Mouse (Mus musculus) liver, embryonic 12.5 days (tissue): ENCODE data around the gene Kif16b. TPM values are rescaled to one million over a fixed set of nuclear protein-coding genes. Genes with fewer than 3 reads are reported as not detected.

Experiments
- ATAC-seq: fragments of 200-750 bp; cut with Nextera tagmentation; 2 replicates; pipeline ENCODE4 v1.8.0; 2017; ENCODE audit warnings: moderate number of reproducible peaks, mild to moderate bottlenecking, moderate library complexity
- H3K27ac ChIP-seq: fragments of 300-500 bp; sonication (generic); 2 replicates; pipeline ENCODE4 v1.5.1; 2016; ENCODE audit warnings: mild to moderate bottlenecking
- H3K27me3 ChIP-seq: fragments of 300-500 bp; sonication (generic); replicated peaks from 2 replicates; pipeline ENCODE4 v1.6.1; 2016; ENCODE audit warnings: mild to moderate bottlenecking, moderate library complexity
- H3K36me3 ChIP-seq: fragments of 300-500 bp; sonication (generic); 2 replicates; pipeline ENCODE4 v1.6.1; 2016; ENCODE audit warnings: mild to moderate bottlenecking, moderate library complexity
- H3K4me1 ChIP-seq: fragments of 300-500 bp; sonication (generic); 2 replicates; pipeline ENCODE4 v1.6.1; 2016
- H3K4me2 ChIP-seq: fragments of 300-500 bp; sonication (generic); 2 replicates; pipeline ENCODE4 v1.6.1; 2016; ENCODE audit warnings: mild to moderate bottlenecking, moderate library complexity
- H3K4me3 ChIP-seq: fragments of 300-500 bp; sonication (generic); 2 replicates; pipeline ENCODE4 v1.5.1; 2016; ENCODE audit warnings: mild to moderate bottlenecking, moderate library complexity
- H3K9ac ChIP-seq: fragments of 300-500 bp; sonication (generic); 2 replicates; pipeline ENCODE4 v1.6.1; 2016; ENCODE audit warnings: mild to moderate bottlenecking, moderate library complexity
- H3K9me3 ChIP-seq: fragments of 300-500 bp; sonication (generic); replicated peaks from 2 replicates; pipeline ENCODE4 v1.6.1; 2016; ENCODE audit warnings: mild to moderate bottlenecking, moderate library complexity
- WGBS: fragments of 180-500 bp; shearing (Covaris S2); methylation state at CpG from one replicate; pipeline ENCODE4 v1.1.7; 2016; ENCODE audit not compliant: insufficient replicate concordance; 5-methylcytosine and 5-hydroxymethylcytosine counted together
- polyA plus RNA-seq: library from polyadenylated mRNA; unstranded; fragments of >200 nt; fragmentation: Nextera tagmentation; extraction: Ambion mirVana; gene quantifications from 2 replicates; pipeline ENCODE4 v1.2.1, GENCODE M21; 2016

Kif16b gene
- polyA plus RNA-seq, 1 experiment from 2014 or later: 5.8 TPM

DNA sequence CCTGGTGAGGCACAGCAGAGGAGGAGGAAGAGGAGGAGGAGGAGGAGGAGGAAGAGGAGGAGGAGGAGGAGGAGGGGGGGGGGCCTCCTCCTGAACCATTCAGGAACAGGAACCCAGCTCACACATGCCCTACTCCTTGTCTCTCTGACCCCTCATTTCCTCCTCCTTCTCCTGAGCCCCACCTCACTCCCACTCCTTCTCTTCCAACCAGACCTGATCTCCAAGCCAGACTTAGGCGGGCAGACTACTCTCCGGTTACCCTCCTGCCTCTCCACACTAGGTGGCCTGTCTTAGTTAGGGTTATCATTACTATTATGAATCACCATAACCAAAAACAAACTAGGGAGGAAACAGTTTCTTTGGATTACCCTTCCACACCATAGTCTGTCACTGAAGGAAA is 10.0 kb downstream of the Kif16b start:
- ATAC-seq: 0 out of 2 replicates have a peak, but pooled peaks have one; percentile 30
- no peaks in the 10 kb centered on the region for H3K9me3 ChIP-seq
- 71% methylated on average over 2 of the region's 2 CpGs for WGBS

DNA sequence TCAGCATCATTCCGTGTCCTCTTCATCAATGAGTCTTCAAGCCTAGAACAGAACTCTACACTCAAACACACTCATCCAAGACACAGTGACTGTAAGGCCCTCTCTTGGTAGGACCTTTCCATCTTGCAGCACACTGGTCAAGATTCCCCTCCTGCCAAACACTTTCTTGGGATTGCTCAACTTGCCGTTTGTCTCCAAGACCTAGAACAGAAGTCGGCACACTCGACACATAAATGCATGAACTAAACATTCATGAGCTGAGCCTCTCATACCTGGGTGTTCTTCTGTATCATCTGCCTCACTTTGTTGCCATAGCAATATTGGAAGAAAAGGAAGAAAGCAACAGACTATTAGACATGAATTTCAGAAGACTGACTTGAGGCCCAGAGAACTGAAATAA is 16.9 kb downstream of the Kif16b start:
- Histone ChIP-seq H3K4me2 (no peak overlapping the region), H3K9ac (no peak overlapping the region), H3K36me3 (no peaks in the 10 kb centered on the region), H3K4me1 (peaks cover 12% of the 10 kb centered on the region), H3K27ac (no peak overlapping the region), H3K4me3 (no peak overlapping the region), H3K27me3 (no peaks in the 10 kb centered on the region), H3K9me3 (no peaks in the 10 kb centered on the region)
- ATAC-seq: no peak
- WGBS: 77% methylated on average over 4 of the region's 4 CpGs

More for the DNA sequence above, 10.0 kb downstream of the Kif16b start:
- H3K36me3 ChIP-seq: no peaks in the 10 kb centered on the region
- no peak overlapping the region for H3K27ac ChIP-seq
- H3K9ac ChIP-seq: no peak overlapping the region
- peaks cover 5% of the 10 kb centered on the region; the same call in 1 of the 2 replicates for H3K4me1 ChIP-seq
- H3K4me3 ChIP-seq: no peak overlapping the region
- H3K27me3 ChIP-seq: no peaks in the 10 kb centered on the region
- H3K4me2 ChIP-seq: no peak overlapping the region

DNA sequence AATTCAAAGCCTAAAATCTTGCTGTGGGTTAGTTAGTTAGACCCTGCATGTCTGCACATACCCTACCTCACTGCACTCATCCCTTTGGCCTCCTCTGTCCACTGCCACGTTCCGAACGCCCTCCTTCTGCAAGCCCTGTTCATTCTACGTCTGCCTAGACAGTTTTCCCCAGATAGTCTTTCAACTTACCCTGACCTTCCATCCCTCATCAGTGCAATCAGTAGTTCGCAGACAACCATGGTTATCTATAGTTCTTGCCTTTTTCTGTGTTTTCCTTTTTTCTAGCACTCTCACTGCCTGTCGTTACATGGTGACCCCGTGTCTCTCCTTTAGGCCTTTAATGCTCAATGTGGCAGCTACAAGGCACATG is 17.7 kb downstream of the Kif16b start:
- no peak overlapping the region for H3K27ac ChIP-seq
- H3K4me3 ChIP-seq: no peak overlapping the region
- peak; percentile 22; the same call in 1 of the 2 replicates for ATAC-seq
- no peak overlapping the region for H3K9ac ChIP-seq
- H3K4me2 ChIP-seq: no peak overlapping the region
- no peaks in the 10 kb centered on the region for H3K9me3 ChIP-seq
- WGBS: 42% methylated on average over 7 of the region's 7 CpGs
- H3K36me3 ChIP-seq: no peaks in the 10 kb centered on the region
- H3K27me3 ChIP-seq: no peaks in the 10 kb centered on the region
- peaks cover 12% of the 10 kb centered on the region for H3K4me1 ChIP-seq

DNA sequence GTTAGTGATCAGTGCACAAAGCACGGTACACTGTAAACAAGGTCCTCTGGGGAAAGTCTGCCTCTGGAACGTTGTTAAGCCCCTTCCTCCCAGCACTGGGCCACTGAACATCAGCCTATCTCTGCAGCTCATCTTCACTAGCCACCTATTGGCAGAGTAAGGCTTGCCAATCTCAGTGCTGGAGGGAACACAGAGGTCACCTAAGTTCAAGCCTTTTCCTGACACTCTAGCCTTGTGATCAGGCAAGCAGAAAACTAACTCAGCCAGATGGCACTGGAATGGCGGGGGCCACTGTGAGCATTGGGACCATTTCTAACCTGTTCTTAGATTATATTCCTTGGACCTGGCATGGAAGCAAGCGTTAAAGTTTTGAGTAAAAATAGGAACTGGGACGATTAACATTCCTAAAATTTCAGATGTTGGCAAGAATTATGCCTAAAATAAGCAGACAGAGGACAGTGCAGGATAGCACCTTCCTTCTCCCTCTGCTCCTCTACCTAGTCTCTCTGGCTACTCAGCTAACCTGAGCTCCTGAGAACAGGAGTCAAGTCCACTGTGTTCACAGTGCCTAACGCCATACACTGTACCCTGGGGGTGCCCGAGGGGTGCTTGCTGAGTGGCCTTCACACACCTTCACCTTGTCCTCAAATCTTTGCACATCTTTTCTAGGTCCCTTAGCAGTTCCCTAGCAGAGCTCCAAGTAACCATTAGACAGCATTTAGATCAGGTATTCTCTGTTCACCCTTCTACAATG is 18.3 kb downstream of the Kif16b start:
- Histone ChIP-seq H3K9me3 (no peaks in the 10 kb centered on the region), H3K27me3 (no peaks in the 10 kb centered on the region), H3K36me3 (no peaks in the 10 kb centered on the region), H3K4me2 (no peak overlapping the region), H3K4me3 (no peak overlapping the region), H3K27ac (no peak overlapping the region), H3K9ac (no peak overlapping the region), H3K4me1 (peaks cover 12% of the 10 kb centered on the region)
- 64% methylated on average over 7 of the region's 7 CpGs for WGBS
- ATAC-seq: no peak

DNA sequence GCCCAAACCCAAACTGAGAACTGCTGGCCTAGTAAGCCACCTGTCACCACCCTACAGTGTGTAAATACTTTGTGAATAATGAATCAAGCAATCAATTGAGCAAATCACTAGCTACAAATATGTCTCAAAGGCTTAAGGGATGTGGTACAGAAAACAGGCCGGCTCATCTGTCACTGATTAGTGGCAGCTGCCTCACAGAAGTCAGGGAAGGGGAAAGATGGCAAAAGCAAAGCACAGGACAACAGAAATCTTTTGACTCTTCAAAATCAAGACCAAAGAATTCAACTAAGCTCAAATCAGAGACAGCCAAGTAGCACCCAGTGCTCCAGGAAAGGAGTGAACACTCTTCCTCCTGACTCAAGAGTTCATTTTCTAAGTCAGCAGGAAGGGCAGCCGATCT is 18.9 kb downstream of the Kif16b start:
- Histone ChIP-seq H3K27ac (no peak overlapping the region), H3K27me3 (no peaks in the 10 kb centered on the region), H3K36me3 (no peaks in the 10 kb centered on the region), H3K4me3 (no peak overlapping the region), H3K9ac (no peak overlapping the region), H3K4me1 (peaks cover 12% of the 10 kb centered on the region), H3K9me3 (no peaks in the 10 kb centered on the region), H3K4me2 (no peak overlapping the region)
- 55% methylated on average over 2 of the region's 2 CpGs for WGBS
- no peak for ATAC-seq

DNA sequence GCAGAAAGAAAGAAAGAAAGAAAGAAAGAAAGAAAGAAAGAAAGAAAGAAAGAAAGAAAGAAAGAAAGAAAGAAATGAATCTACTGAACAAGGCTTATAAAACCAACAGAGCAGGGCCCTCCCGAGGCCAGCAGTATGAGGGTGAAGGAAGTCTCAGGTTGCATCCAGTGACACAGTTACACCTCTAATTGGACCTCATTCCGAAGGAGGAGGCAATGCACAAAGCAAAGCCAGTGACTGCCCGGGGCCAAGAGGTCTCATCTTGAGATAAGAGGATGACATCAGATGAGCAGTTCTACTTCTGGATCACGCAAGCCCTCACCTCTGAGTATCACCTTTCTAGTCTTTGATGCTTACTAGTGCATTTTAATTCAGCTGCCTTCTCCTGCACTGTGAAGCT is 20.2 kb downstream of the Kif16b start:
- no peak overlapping the region for H3K9ac ChIP-seq
- peaks cover 16% of the 10 kb centered on the region for H3K4me1 ChIP-seq
- H3K4me3 ChIP-seq: no peak overlapping the region
- ATAC-seq: no peak
- WGBS: 35% methylated on average over 4 of the region's 4 CpGs
- no peak overlapping the region for H3K4me2 ChIP-seq
- no peak overlapping the region for H3K27ac ChIP-seq
- H3K36me3 ChIP-seq: no peaks in the 10 kb centered on the region
- H3K9me3 ChIP-seq: no peaks in the 10 kb centered on the region
- no peaks in the 10 kb centered on the region for H3K27me3 ChIP-seq

DNA sequence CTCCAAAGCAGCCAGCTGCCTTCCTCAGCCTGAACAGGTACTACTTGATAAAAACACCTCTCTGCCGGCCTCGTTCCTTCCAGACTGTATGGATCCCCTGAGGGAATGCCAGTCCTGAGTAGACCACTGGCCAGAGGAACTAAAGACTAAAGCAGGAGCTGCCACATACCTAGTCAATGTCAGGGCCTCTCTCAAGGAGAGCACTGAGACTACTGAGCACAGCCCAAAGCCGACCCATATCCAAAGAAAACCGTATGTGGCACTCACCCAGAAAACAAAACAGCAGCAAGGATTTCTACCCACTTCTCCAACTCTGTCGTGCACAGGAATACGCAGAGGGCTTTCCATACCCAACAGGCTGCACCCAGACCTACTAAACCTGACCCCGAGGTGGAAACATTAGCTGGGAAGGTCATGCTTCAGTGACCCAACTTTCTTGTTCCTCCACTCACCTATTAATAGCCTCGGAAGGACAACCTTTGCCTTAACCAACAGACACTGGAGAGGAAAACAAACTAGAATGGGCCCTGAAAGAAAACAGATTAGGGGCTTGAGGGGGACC is 22.0 kb downstream of the Kif16b start:
- Histone ChIP-seq H3K36me3 (no peaks in the 10 kb centered on the region), H3K27me3 (no peaks in the 10 kb centered on the region), H3K4me3 (no peak overlapping the region), H3K4me1 (peaks cover 16% of the 10 kb centered on the region), H3K9ac (no peak overlapping the region), H3K27ac (no peak overlapping the region), H3K9me3 (no peaks in the 10 kb centered on the region), H3K4me2 (no peak overlapping the region)
- ATAC-seq: no peak
- WGBS: 74% methylated on average over 8 of the region's 8 CpGs

DNA sequence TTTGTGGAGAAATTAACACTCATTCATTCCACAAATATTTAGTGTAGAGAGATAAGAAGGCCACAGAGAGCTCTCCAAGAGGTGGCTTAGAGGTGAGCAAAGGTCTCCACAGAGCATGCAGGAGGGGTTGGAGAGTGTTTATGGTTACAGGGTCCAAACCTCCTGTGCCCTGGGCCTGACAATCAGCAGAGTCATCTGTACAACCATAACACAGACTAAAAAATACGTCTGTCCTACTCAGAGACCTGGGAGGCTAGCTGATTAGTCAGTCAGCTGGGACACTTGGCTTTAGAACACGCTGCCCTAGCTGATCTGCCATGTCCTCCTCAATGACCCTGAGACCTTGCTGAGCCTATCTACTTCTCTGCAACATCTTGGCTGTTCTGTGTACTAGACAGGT is 24.7 kb downstream of the Kif16b start:
- peaks cover 9% of the 10 kb centered on the region for H3K4me1 ChIP-seq
- H3K27me3 ChIP-seq: no peaks in the 10 kb centered on the region
- H3K27ac ChIP-seq: no peak overlapping the region
- H3K9ac ChIP-seq: no peak overlapping the region
- no peak overlapping the region for H3K4me2 ChIP-seq
- no peaks in the 10 kb centered on the region for H3K9me3 ChIP-seq
- ATAC-seq: no peak
- H3K4me3 ChIP-seq: no peak overlapping the region
- 57% methylated on average over 2 of the region's 2 CpGs for WGBS
- H3K36me3 ChIP-seq: no peaks in the 10 kb centered on the region

DNA sequence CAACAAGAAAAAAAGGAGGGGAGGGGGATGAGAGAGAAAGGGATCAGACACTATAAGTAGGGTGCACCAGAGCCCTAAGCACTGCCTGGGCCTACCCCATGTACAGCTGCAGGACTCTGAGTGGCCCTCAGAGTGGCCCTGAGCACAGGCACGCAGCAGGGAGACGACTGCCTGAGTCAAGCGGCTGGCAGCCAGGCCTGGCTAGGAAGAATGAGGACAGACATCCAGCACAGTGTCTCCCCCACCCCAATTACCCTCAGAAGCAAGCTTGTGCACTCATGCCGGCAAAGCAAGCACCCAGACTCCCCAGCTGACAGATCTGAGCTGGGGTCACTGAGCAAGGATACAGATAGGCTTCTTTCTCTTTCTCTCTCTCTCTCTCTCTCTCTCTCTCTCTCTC is 25.4 kb downstream of the Kif16b start:
- Histone ChIP-seq H3K4me2 (no peak overlapping the region), H3K27me3 (no peaks in the 10 kb centered on the region), H3K4me3 (no peak overlapping the region), H3K27ac (no peak overlapping the region), H3K9ac (no peak overlapping the region), H3K9me3 (no peaks in the 10 kb centered on the region), H3K36me3 (no peaks in the 10 kb centered on the region), H3K4me1 (0 out of 2 replicates have a peak, but pooled peaks cover 4% of the 10 kb centered on the region)
- ATAC-seq: no peak
- WGBS: 68% methylated on average over 4 of the region's 4 CpGs

DNA sequence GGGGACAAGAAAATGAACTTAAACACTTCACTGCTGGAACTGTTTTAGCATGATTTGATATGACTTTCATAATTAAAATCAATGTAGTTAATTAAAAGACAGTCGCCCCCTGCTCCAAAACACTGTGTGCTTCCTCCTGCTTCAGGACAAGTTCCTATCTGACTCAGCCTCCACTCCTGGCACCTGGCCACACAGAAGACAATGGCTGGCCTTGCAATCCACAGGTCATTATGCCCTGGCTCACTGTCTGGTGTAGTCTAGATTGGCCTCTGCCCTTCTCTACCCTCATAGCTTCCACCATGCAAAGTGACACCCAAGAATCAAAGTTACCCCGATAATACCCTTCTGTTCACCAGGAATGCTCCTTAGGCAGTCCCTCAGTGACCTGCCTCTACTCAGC is 26.8 kb downstream of the Kif16b start:
- Histone ChIP-seq H3K9me3 (no peaks in the 10 kb centered on the region), H3K27me3 (no peaks in the 10 kb centered on the region), H3K9ac (no peak overlapping the region), H3K4me2 (no peak overlapping the region), H3K27ac (no peak overlapping the region), H3K4me1 (0 out of 2 replicates have a peak, but pooled peaks cover 4% of the 10 kb centered on the region), H3K4me3 (no peak overlapping the region), H3K36me3 (no peaks in the 10 kb centered on the region)
- 76% methylated on average over 2 of the region's 2 CpGs for WGBS
- ATAC-seq: no peak

DNA sequence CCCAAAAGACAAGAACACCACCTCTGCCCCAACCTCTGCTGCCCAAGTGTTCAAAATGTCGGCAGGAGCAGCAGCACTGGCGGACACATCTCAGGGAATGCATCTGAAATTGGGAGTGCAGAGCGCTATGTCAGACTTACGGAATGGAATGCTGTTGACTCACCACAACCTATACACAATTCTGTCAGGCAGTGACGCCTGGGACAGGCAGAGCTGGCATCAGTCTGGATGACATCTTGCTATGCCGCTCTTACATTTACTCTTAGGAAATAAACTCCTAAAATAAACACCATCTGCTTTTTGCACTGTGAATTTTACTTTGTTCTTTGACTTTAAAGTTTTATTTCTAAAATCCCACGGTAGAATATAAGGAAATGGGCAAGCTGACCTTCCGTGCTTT is 31.3 kb downstream of the Kif16b start:
- no peak overlapping the region for H3K9ac ChIP-seq
- 81% methylated on average over 8 of the region's 8 CpGs for WGBS
- ATAC-seq: no peak
- H3K27me3 ChIP-seq: no peaks in the 10 kb centered on the region
- H3K36me3 ChIP-seq: no peaks in the 10 kb centered on the region
- H3K27ac ChIP-seq: no peak overlapping the region
- H3K4me3 ChIP-seq: no peak overlapping the region
- no peak overlapping the region for H3K4me2 ChIP-seq
- H3K4me1 ChIP-seq: no peaks in the 10 kb centered on the region
- H3K9me3 ChIP-seq: no peaks in the 10 kb centered on the region

DNA sequence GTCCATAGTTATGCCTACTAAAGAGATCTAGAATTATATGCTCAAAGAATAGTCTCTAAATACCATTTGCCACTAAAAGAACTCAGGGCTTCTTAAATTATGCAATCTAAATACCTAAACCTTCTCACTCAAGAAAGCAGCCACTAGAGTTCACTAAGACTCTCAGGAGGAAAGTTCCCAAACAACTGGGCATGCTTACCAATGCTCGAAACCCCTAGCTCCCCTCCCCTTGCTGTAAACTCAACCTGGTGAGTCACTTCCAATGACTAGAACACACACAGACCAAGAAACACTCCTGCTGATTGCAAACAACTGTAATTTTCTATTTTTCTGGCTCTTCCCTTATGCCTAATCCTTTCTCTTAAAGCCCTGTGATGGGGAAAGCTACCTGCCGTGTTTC is 33.9 kb downstream of the Kif16b start:
- ATAC-seq: no peak
- Histone ChIP-seq H3K27ac (no peak overlapping the region), H3K9ac (no peak overlapping the region), H3K9me3 (no peaks in the 10 kb centered on the region), H3K36me3 (no peaks in the 10 kb centered on the region; the same call in 1 of the 2 replicates), H3K4me2 (no peak overlapping the region), H3K4me3 (no peak overlapping the region), H3K4me1 (no peaks in the 10 kb centered on the region), H3K27me3 (no peaks in the 10 kb centered on the region)
- WGBS: 71% methylated on average over 2 of the region's 2 CpGs
